Mouse (Mus musculus) bone marrow macrophage, adult 2 months (primary cell): ENCODE results near the gene Phxr2. TPM values are rescaled to one million over a fixed set of nuclear protein-coding genes. Genes with fewer than 3 reads are reported as not detected.

ENCODE experiments used
- H3K27ac ChIP-seq: 2 replicates; pipeline ENCODE4 v1.5.1; 2012; ENCODE audit warnings: low read depth, low read length; ENCODE audit not compliant: insufficient read depth
- H3K4me1 ChIP-seq: 2 replicates; pipeline ENCODE4 v1.6.1; 2012; ENCODE audit warnings: low read length; ENCODE audit not compliant: control insufficient read depth, insufficient read depth
- H3K4me3 ChIP-seq: 2 replicates; pipeline ENCODE4 v1.5.1; 2012; ENCODE audit warnings: mild to moderate bottlenecking, low read length, moderate library complexity; ENCODE audit not compliant: insufficient read depth
- CTCF ChIP-seq: IDR thresholded peaks from 2 replicates; pipeline ENCODE4 v1.5.1; 2012; ENCODE audit warnings: low read depth, mild to moderate bottlenecking, low read length, moderate library complexity
- POLR2A ChIP-seq: IDR thresholded peaks from 2 replicates; pipeline ENCODE4 v1.6.1; 2012; ENCODE audit warnings: mild to moderate bottlenecking, low read depth, low read length, borderline replicate concordance
- polyA plus RNA-seq: library from polyadenylated mRNA; stranded (reverse); fragments of >200 nt; gene quantifications from 2 replicates; pipeline ENCODE4 v1.2.4, GENCODE M21; 2012; ENCODE audit not compliant: missing spikeins, insufficient read depth, insufficient read length

Phxr2 gene
- polyA plus RNA-seq, 1 experiment: not detected

DNA sequence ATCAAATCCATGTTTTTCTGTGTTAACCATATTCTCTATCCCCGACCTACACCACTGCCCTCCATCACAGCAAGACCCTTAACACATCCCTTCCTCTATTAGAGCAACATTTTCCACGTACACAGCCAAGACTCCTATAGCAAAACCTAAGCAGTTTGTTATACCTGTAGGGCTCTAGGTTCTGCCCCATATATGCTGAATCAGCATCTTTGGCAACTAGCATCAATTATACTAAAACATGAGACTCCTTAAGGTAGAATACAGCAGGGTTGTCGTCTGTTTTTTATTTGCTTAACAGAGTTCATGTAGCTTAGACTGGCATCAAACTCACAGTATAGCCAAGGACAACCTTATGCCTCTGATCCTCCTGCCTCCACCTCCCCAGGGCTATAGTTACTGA, 20.6 kb downstream of the Phxr2 start:
- Histone ChIP-seq H3K4me3 (no peak overlapping the region), H3K4me1 (peaks cover 6% of the 10 kb centered on the region; the same call in 1 of the 2 replicates), H3K27ac (no peak overlapping the region)
- TF ChIP-seq POLR2A (no peak), CTCF (no peak)

GRCm38 (mm10) chr10:99097374-99097773, 28.8 kb downstream of the Phxr2 start:
- TF ChIP-seq CTCF (no peak), POLR2A (no peak)
- H3K4me3 ChIP-seq: no peak overlapping the region
- no peak overlapping the region for H3K27ac ChIP-seq
- no peaks in the 10 kb centered on the region for H3K4me1 ChIP-seq

DNA sequence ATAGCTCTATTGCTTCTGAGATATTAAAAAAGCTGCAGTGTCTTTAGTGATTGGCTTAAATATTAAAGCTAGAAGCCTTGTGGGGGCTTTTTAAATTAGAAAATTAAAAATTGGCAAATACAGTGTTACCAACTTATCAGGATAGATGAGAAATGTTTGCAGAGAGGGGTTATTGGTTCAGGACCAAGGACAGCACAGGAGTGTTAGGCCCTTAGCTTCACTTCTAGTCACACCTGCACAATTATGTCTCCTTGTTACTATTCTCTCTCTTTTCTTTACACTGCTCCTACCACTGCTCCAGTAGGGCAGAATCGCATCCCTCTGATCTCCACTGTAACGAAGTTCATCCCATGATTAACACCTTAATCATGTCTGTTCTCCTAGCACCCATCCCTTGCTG, 31.0 kb downstream of the Phxr2 start:
- Histone ChIP-seq H3K4me1 (peaks cover 4% of the 10 kb centered on the region), H3K4me3 (no peak overlapping the region), H3K27ac (no peak overlapping the region)
- TF ChIP-seq CTCF: no peak
- no peak for TF ChIP-seq POLR2A

- TF ChIP-seq POLR2A (no peak), CTCF (no peak)
- H3K4me1 ChIP-seq: peaks cover 12% of the 10 kb centered on the region
- no peak overlapping the region for H3K4me3 ChIP-seq
- no peak overlapping the region for H3K27ac ChIP-seq
Measured at GRCm38 (mm10) chr10:99093364-99093763, 32.8 kb downstream of the Phxr2 start.

DNA sequence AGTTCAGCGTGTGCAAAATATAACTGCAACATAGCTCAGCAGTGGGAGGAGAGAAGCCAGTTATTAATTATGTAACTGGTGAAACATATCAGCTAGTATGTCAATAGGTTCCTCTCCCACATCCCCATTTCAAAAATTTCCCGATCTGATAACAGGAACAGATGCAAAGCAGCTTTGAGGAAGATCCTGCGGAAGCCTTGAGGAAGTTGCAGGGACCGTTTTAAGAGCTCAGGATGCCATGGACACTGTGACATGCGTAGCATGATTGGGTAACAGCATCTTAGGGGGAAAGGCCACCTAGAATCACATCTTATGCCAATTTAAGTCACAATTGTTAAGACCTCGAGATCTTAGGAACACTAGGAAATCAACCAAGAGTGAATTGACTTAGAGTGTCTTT, 36.2 kb downstream of the Phxr2 start:
- peaks cover 20% of the 10 kb centered on the region for H3K4me1 ChIP-seq
- H3K27ac ChIP-seq: no peak overlapping the region
- H3K4me3 ChIP-seq: no peak overlapping the region
- no peak for TF ChIP-seq CTCF
- no peak for TF ChIP-seq POLR2A

- no peak overlapping the region for H3K4me3 ChIP-seq
- peaks cover 35% of the 10 kb centered on the region for H3K4me1 ChIP-seq
- H3K27ac ChIP-seq: no peak overlapping the region
- TF ChIP-seq POLR2A (no peak), CTCF (no peak)
Measured at GRCm38 (mm10) chr10:99086029-99086428, 40.1 kb downstream of the Phxr2 start.

DNA sequence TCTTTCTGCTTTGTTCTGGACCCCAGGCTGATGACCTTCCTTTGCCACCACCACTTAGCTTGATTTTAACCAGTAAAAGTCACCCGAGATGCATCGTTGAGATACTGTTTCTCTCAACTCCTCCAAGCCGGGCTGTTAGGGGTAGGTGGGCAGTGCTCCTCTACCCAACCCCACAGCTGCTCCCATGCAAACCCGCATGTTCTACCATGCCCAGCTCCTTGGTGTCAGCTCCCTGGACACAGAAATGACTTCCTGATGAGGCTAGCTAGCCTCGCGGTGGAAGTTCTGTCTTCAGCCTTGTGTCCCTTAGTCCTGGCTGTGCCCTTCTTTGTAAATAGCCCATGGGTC, 40.9 kb downstream of the Phxr2 start:
- no peak overlapping the region for H3K27ac ChIP-seq
- no peak overlapping the region for H3K4me3 ChIP-seq
- TF ChIP-seq POLR2A: no peak
- TF ChIP-seq CTCF: no peak
- H3K4me1 ChIP-seq: peaks cover 37% of the 10 kb centered on the region

GRCm38 (mm10) chr10:99084397-99085239, 41.5 kb downstream of the Phxr2 start:
- peak; percentile 88 for TF ChIP-seq CTCF
- no peak for TF ChIP-seq POLR2A
- no peak overlapping the region for H3K27ac ChIP-seq
- H3K4me3 ChIP-seq: no peak overlapping the region
- H3K4me1 ChIP-seq: peaks cover 37% of the 10 kb centered on the region

- peaks cover 31% of the 10 kb centered on the region for H3K4me1 ChIP-seq
- TF ChIP-seq POLR2A (no peak), CTCF (no peak)
- H3K4me3 ChIP-seq: no peak overlapping the region
- H3K27ac ChIP-seq: no peak overlapping the region
Measured at GRCm38 (mm10) chr10:99083431-99084003, 42.6 kb downstream of the Phxr2 start.

GRCm38 (mm10) chr10:99081569-99081990, 44.5 kb downstream of the Phxr2 start:
- Histone ChIP-seq H3K4me1 (peaks cover 27% of the 10 kb centered on the region), H3K27ac (peak overlapping the region; percentile 66), H3K4me3 (no peak overlapping the region)
- TF ChIP-seq POLR2A (no peak), CTCF (no peak)
